Mouse (Mus musculus) liver, embryonic 11.5 days (tissue): Measurements from ENCODE around the gene Efna5. TPM values are rescaled to one million over a fixed set of nuclear protein-coding genes. Genes with fewer than 3 reads are reported as not detected.

ENCODE experiments used
- ATAC-seq: fragments of 200-750 bp; cut with Nextera tagmentation; replicated peaks from 2 replicates; pipeline ENCODE4 v1.8.0; 2017; ENCODE audit warnings: moderate number of reproducible peaks, mild to moderate bottlenecking, moderate TSS enrichment, moderate library complexity; ENCODE audit not compliant: low FRiP score
- DNase-seq: peaks from one replicate; pipeline ENCODE4 v3.0.0-alpha.2; 2017; ENCODE audit warnings: low spot score
- H3K27ac ChIP-seq: fragments of 300-500 bp; sonication (generic); 2 replicates; pipeline ENCODE4 v1.5.1; 2014; ENCODE audit warnings: mild to moderate bottlenecking, low read depth, low read length, control low read depth
- H3K27me3 ChIP-seq: fragments of 300-500 bp; sonication (generic); replicated peaks from 2 replicates; pipeline ENCODE4 v1.6.1; 2014; ENCODE audit warnings: low read length, mixed read lengths; ENCODE audit not compliant: control insufficient read depth, insufficient read depth
- H3K36me3 ChIP-seq: fragments of 300-500 bp; sonication (generic); 2 replicates; pipeline ENCODE4 v1.6.1; 2014; ENCODE audit warnings: mild to moderate bottlenecking, low read length, moderate library complexity, mixed read lengths; ENCODE audit not compliant: control insufficient read depth, insufficient read depth
- H3K4me1 ChIP-seq: fragments of 300-500 bp; sonication (generic); replicated peaks from 2 replicates; pipeline ENCODE4 v1.6.1; 2014; ENCODE audit warnings: low read length, mixed read lengths; ENCODE audit not compliant: control insufficient read depth, insufficient read depth
- H3K4me2 ChIP-seq: fragments of 300-500 bp; sonication (generic); 2 replicates; pipeline ENCODE4 v1.6.1; 2014; ENCODE audit warnings: mild to moderate bottlenecking, control low read depth, moderate library complexity
- H3K4me3 ChIP-seq: fragments of 300-500 bp; sonication (generic); 2 replicates; pipeline ENCODE4 v1.5.1; 2014; ENCODE audit warnings: low read depth, low read length, control low read depth
- H3K9ac ChIP-seq: fragments of 300-500 bp; sonication (generic); 2 replicates; pipeline ENCODE4 v1.6.1; 2014; ENCODE audit warnings: low read depth, low read length, control low read depth
- H3K9me3 ChIP-seq: fragments of 300-500 bp; sonication (generic); 2 replicates; pipeline ENCODE4 v1.6.1; 2016; ENCODE audit warnings: low read length, inconsistent platforms, mixed read lengths; ENCODE audit not compliant: control insufficient read depth
- WGBS: fragments of 180-500 bp; shearing (Covaris S2); extraction: QIAGEN DNeasy Blood & Tissue Kit; methylation state at CpG from one replicate; pipeline ENCODE4 v1.1.7; 2014; 5-methylcytosine and 5-hydroxymethylcytosine counted together
- polyA plus RNA-seq: library from polyadenylated mRNA; unstranded; fragments of >200 nt; fragmentation: Nextera tagmentation; extraction: Ambion mirVana; gene quantifications from 2 replicates; pipeline ENCODE4 v1.2.1, GENCODE M21; 2014

The Efna5 gene
- polyA plus RNA-seq, 1 experiment from 2014 or later: 11.8 TPM

DNA sequence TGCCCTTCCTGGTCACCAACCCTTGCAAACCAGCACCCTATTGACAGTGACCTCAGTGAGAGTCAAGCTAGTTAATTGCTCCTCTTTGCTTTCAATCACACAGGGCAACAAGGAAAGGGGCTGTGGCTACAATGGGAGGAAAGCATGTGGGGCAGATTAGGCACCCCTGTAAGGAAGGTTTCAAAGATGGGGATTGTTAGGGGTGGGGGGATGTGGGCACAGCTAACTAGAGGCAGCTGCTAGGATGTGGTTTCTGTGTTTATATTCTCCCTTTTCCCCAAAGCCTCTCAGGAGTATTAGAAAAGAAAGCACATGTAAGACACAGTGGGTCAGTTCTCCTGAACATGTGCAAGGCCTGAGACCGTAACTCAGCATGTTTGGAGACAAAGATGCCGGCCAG, 62.8 kb downstream of the Efna5 start:
- no peaks in the 10 kb centered on the region for H3K36me3 ChIP-seq
- no peaks in the 10 kb centered on the region for H3K9me3 ChIP-seq
- no peaks in the 10 kb centered on the region for H3K27me3 ChIP-seq
- ATAC-seq: no peak
- H3K9ac ChIP-seq: no peak overlapping the region
- H3K4me2 ChIP-seq: no peak overlapping the region
- no peaks in the 10 kb centered on the region; the same call in 1 of the 2 replicates for H3K4me1 ChIP-seq
- DNase-seq: no peak
- no peak overlapping the region for H3K4me3 ChIP-seq
- WGBS: 74% methylated on average over 2 of the region's 2 CpGs
- H3K27ac ChIP-seq: no peak overlapping the region

- no peak overlapping the region for H3K4me3 ChIP-seq
- H3K27me3 ChIP-seq: no peaks in the 10 kb centered on the region
- H3K4me1 ChIP-seq: no peaks in the 10 kb centered on the region; the same call in 1 of the 2 replicates
- H3K36me3 ChIP-seq: no peaks in the 10 kb centered on the region
- ATAC-seq (no peak), DNase-seq (no peak)
- no peaks in the 10 kb centered on the region for H3K9me3 ChIP-seq
- H3K9ac ChIP-seq: no peak overlapping the region
- no peak overlapping the region for H3K4me2 ChIP-seq
- H3K27ac ChIP-seq: no peak overlapping the region
- WGBS: 64% methylated on average over 10 of the region's 10 CpGs
These were observed 64.2 kb downstream of the Efna5 start for GRCm38 (mm10) chr17:62816879-62817278.

DNA sequence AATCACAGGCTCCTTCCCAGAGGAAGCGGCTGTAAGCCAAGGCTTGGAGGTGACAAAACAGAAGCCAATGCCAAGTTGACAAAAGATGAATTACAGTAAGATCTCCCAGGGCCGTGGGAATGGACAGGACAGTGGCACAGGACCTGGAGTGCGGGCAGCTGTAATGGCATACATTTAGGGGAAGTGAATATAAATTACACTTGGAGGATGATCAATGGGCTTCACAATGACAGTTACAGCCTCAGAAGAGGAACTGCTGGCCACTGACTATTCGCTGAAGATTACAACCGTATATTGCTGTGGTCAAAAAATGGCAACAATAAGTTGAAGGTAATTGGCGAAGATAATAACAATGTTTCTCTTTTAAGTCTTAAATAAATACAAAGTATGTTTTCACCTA, 67.7 kb downstream of the Efna5 start:
- H3K27ac ChIP-seq: no peak overlapping the region
- ATAC-seq (no peak), DNase-seq (no peak)
- no peak overlapping the region for H3K4me3 ChIP-seq
- no peak overlapping the region for H3K4me2 ChIP-seq
- no peak overlapping the region for H3K9ac ChIP-seq
- H3K4me1 ChIP-seq: no peaks in the 10 kb centered on the region
- H3K27me3 ChIP-seq: no peaks in the 10 kb centered on the region
- WGBS: 73% methylated on average over 6 of the region's 6 CpGs
- H3K36me3 ChIP-seq: no peaks in the 10 kb centered on the region
- no peaks in the 10 kb centered on the region for H3K9me3 ChIP-seq

GRCm38 (mm10) chr17:62807891-62808290, 73.2 kb downstream of the Efna5 start:
- no peak overlapping the region for H3K27ac ChIP-seq
- ATAC-seq (no peak), DNase-seq (no peak)
- no peak overlapping the region for H3K4me3 ChIP-seq
- H3K27me3 ChIP-seq: no peaks in the 10 kb centered on the region
- no peaks in the 10 kb centered on the region for H3K9me3 ChIP-seq
- no peaks in the 10 kb centered on the region for H3K36me3 ChIP-seq
- 78% methylated on average over 4 of the region's 4 CpGs for WGBS
- H3K9ac ChIP-seq: no peak overlapping the region
- H3K4me2 ChIP-seq: no peak overlapping the region
- H3K4me1 ChIP-seq: no peaks in the 10 kb centered on the region

DNA sequence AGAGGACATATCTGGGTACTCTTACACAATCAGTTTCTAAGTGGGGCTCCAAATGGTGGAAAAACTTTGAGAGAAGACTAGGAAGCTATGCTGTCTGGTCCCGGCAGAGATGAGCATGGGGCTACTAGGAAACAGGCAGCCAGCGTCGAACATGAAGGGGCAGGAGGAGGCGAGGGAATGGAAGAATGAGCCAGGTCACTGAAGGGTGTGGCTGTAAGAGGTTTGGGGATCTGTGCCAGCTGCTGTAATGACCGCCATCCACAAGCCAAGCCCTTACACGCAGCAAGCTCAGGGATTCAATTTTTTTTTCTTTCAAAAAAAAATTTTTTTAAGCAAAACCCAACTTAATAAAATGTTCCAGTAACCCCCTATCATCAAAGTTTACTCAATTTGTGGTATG, 74.5 kb downstream of the Efna5 start:
- Histone ChIP-seq H3K27me3 (no peaks in the 10 kb centered on the region), H3K4me3 (no peak overlapping the region), H3K27ac (no peak overlapping the region), H3K9me3 (no peaks in the 10 kb centered on the region), H3K9ac (no peak overlapping the region), H3K4me1 (no peaks in the 10 kb centered on the region), H3K4me2 (no peak overlapping the region), H3K36me3 (no peaks in the 10 kb centered on the region)
- DNase-seq (no peak), ATAC-seq (no peak)
- WGBS: 86% methylated on average over 6 of the region's 6 CpGs

- DNase-seq (no peak), ATAC-seq (no peak)
- H3K27ac ChIP-seq: no peak overlapping the region
- WGBS: 77% methylated on average over 6 of the region's 6 CpGs
- no peak overlapping the region for H3K9ac ChIP-seq
- no peaks in the 10 kb centered on the region for H3K4me1 ChIP-seq
- H3K36me3 ChIP-seq: no peaks in the 10 kb centered on the region
- no peak overlapping the region for H3K4me3 ChIP-seq
- no peaks in the 10 kb centered on the region for H3K9me3 ChIP-seq
- no peaks in the 10 kb centered on the region for H3K27me3 ChIP-seq
- H3K4me2 ChIP-seq: no peak overlapping the region
These were observed 78.4 kb downstream of the Efna5 start for GRCm38 (mm10) chr17:62802748-62803147.

DNA sequence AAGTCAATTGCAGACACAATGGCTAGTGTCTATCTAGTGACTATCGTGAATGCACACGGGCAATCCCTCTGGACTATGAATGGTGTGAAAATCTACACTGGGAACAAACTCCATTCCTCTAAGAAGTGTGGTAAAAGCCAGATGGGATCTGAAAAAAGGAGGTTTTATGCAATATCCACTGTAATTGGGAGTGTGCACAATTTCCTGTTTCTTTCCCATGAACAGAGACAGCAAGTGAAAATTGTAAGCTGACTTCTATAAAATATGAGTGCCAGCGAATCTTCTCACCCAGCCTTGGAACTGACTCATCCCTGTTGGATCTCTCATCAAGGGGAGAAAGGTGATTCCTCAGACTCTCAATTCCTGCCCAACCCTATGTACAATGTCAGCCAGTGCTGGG, 83.8 kb downstream of the Efna5 start:
- 91% methylated on average over 3 of the region's 3 CpGs for WGBS
- H3K27me3 ChIP-seq: no peaks in the 10 kb centered on the region
- no peak overlapping the region for H3K9ac ChIP-seq
- no peaks in the 10 kb centered on the region for H3K4me1 ChIP-seq
- H3K36me3 ChIP-seq: no peaks in the 10 kb centered on the region
- no peak overlapping the region for H3K4me2 ChIP-seq
- no peak for ATAC-seq
- DNase-seq: no peak
- no peak overlapping the region for H3K27ac ChIP-seq
- no peaks in the 10 kb centered on the region for H3K9me3 ChIP-seq
- no peak overlapping the region for H3K4me3 ChIP-seq

DNA sequence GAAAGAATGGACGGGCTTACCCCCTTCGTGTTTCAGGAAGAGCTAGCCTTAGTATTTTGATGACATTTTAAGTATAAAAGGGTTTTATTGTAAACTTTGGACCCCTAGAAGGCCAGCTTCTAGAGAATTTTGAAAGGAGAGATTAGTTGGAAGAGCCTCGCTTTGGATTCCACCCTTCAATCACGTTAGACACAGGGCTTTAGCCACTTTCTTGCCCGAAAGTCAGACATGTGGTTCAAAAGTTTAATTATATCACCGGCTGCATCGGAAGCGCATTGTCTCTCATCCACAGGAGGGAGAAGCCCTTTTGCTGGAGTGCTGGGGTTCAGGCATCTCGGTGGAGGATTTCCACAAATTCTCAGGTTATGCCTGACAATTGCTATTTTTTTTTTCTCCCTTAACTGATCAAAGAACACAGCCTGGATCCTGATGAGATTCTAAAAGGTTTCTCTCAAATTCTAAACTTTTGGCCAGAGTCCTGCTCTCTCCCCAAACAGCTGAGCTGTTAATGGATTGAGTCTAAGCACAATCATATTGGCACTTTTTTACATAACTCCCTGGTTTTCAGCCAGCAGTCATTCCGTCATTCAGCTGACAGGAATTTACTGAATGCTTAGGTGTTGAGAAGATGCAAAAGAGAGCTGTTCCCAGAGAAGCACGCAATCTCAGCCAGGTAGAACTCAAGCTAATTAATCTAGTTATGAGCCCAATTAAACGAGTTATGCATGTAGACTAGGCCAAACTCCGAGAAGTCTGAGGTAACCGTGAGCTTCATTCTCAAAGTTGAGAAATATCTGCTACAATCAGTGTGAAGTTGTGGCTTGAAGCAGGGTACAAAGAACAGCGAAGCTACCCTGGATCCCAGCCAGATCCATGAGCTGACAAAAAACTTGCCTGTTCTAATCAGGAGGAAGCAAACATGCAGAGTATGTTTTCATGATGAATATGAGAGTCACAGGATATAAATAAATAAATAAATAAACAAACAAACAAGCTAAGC, 91.5 kb downstream of the Efna5 start:
- no peak overlapping the region for H3K9ac ChIP-seq

GRCm38 (mm10) chr17:62788783-62789182, 92.3 kb downstream of the Efna5 start:
- no peak overlapping the region for H3K4me2 ChIP-seq
- H3K4me1 ChIP-seq: no peaks in the 10 kb centered on the region
- H3K27me3 ChIP-seq: no peaks in the 10 kb centered on the region
- no peak overlapping the region for H3K4me3 ChIP-seq
- H3K9ac ChIP-seq: no peak overlapping the region
- H3K9me3 ChIP-seq: no peaks in the 10 kb centered on the region
- DNase-seq: no peak
- no peak overlapping the region for H3K27ac ChIP-seq
- no peaks in the 10 kb centered on the region for H3K36me3 ChIP-seq
- 62% methylated on average over 6 of the region's 6 CpGs for WGBS
- ATAC-seq: no peak

More for the DNA sequence above, 91.5 kb downstream of the Efna5 start:
- H3K4me2 ChIP-seq: no peak overlapping the region
- no peaks in the 10 kb centered on the region for H3K36me3 ChIP-seq
- H3K9me3 ChIP-seq: no peaks in the 10 kb centered on the region
- no peak overlapping the region for H3K4me3 ChIP-seq
- WGBS: 49% methylated on average over 15 of the region's 15 CpGs
- ATAC-seq (no peak), DNase-seq (no peak)
- H3K4me1 ChIP-seq: no peaks in the 10 kb centered on the region
- H3K27me3 ChIP-seq: no peaks in the 10 kb centered on the region
- no peak overlapping the region for H3K27ac ChIP-seq
